Mouse (Mus musculus) spleen, postnatal 4 days (tissue): ENCODE results near the gene Efna5.

Experiments used
- DNase-seq, 2 experiments: peaks; one replicate each; pipeline ENCODE4 v3.0.0; 2022; ENCODE audit warnings: low spot score in 2 of 2

Efna5 gene

DNA sequence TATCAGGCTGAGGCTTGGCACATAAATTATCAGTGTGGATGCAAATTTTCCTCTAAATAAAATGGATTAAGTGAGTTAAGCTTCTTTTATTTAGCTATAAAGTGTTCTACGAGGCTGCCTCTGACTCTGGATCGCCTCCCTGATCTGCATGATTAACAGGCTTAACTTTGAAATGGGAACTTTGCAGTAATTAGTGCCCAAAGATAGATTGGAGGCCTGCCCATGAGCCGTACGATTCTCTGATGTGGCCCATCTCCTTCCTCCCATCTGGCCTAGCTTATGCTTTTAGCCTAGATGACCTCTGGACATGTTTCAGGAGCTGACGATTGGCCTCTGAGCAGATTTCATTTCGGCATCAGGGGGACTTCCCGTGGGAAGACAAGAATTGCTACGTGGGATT, 273.0 kb downstream of the Efna5 start:
- DNase-seq: no peak

DNA sequence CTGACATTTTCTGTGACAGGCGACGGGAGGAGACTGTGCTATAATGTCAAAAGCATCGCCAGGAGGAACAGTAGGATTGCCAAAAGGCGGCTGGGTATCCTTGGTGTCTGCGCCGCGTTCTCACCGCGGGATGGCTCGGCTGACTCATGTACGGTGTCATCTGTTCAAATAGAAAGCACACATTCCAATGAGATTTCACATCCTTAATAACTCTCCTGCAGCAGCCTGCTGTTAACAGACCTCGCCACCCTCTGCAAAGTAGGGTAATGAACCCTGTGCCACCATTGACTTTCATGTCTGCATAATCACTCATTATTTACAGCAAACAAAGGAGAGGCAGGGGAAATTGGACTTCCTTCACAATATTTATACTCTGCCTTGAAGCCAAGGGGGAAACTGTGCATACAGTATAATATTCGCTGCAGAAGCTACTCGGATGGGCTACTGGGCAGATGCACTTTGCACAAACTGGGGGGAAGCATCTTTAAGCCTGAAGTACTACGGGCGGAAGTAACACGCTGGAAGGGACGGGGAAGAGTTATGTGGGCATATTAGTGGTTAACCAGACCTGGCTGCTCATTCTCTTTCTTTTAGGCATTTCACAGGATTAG, 273.7 kb downstream of the Efna5 start:
- no peak for DNase-seq

- no peak for DNase-seq
Observed at GRCm38 (mm10) chr17:62606681-62607080, 274.4 kb downstream of the Efna5 start.

GRCm38 (mm10) chr17:62604309-62604708, 276.8 kb downstream of the Efna5 start:
- no peak for DNase-seq

DNA sequence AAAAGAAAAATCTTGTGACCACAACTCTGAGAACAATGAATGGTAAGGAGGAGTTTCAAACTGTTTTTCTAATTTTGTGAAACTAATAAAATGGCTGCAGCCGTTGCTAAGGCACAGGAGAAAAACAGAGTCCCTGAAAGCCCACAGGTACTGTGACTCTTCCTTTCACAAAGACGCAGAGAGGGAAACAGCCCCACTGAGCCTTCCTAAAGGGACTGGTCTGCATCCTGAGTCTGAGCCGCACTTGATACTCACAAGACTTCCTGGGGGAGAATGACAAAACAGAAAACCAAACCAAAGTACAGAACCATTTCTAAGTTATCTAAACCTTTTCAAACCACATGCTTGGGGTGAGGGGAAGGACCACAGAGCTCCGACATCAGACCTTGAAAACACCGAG, 277.5 kb downstream of the Efna5 start:
- DNase-seq: no peak

GRCm38 (mm10) chr17:62598716-62599490, 282.2 kb downstream of the Efna5 start:
- DNase-seq: no peak

- DNase-seq: no peak
Observed at GRCm38 (mm10) chr17:62592436-62593074, 288.6 kb downstream of the Efna5 start.

GRCm38 (mm10) chr17:62591581-62592435, 289.3 kb downstream of the Efna5 start:
- DNase-seq: no peak

- DNase-seq: no peak
Observed at GRCm38 (mm10) chr17:62590685-62591460, 290.2 kb downstream of the Efna5 start.

DNA sequence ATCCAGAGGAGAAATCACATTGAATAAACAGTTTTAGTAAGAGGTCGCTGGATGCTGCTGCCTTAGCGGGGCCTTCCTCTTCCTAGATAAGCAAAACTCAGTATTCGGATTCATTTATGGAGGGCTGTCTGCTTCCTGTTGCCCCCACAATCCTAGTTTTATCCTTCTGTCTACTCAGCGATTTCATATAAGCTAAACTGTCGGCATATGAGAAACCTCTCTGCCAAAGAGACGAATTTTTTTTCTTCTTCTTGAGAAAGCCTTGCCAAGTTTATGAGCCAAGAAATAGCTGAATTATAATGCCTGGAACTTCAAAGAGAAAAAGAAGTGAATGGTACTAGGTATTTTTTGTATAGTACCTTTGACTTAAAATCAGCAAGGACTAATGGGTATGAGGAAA, 301.0 kb downstream of the Efna5 start:
- DNase-seq: no peak

- DNase-seq: no peak
Observed at GRCm38 (mm10) chr17:62579618-62580017, 301.5 kb downstream of the Efna5 start.

GRCm38 (mm10) chr17:62574499-62575265, 306.4 kb downstream of the Efna5 start:
- DNase-seq: no peak

DNA sequence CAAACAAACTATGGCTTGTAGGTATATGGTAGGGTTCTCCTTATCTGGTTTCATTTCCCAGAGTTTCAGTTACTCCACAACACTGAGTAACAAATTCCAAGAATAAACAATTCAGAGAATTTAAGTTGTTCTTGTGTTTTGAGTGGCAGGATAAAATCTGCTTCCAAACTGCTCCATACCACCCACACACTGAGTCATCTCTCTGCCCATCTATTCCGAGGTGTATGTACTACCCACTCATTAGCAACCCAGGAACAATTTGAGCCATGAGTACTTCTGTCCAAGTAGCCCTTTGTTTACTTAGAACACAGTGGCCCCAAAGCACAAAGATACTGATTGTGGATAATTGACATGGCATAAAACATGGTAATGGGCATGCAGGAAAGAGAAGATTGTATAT, 311.0 kb downstream of the Efna5 start:
- DNase-seq: no peak

GRCm38 (mm10) chr17:62568019-62568418, 313.1 kb downstream of the Efna5 start:
- no peak for DNase-seq

GRCm38 (mm10) chr17:62565632-62566031, 315.5 kb downstream of the Efna5 start:
- DNase-seq: no peak

- DNase-seq: no peak
Observed at GRCm38 (mm10) chr17:62562439-62562838, 318.7 kb downstream of the Efna5 start.

- DNase-seq: no peak
Observed at GRCm38 (mm10) chr17:62557215-62557614, 323.9 kb downstream of the Efna5 start.
